Mouse (Mus musculus): Measurements from ENCODE around the gene Sigirr. TPM values are rescaled to one million over a fixed set of nuclear protein-coding genes. Genes with fewer than 3 reads are reported as not detected.

The Sigirr gene
- polyA plus RNA-seq, 1 experiment = 41.8 TPM

DNA sequence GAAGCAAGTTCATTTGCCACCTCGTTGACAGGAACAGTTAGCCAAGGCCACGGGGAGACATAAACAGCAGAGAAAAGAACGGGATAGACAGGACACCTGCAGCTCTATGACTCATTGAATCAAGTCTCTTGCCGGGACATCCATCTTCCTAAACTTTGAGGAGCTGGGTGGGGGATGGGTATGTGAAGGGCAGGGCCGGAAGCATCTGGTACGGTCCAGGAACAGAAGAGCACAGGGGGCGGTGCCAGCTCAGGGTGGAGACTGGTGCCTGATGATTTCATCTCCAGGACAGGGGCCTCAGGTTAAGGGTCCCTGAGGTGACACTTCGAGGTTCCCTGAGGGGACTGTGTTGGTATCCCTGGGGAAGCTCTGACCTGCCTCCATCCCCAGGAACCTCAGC is 12.5 kb downstream of the Sigirr start:
- peaks cover 58% of the 10 kb centered on the region for H3K4me1 ChIP-seq
- peak overlapping the region; percentile 84 for H3K4me3 ChIP-seq (replicated peaks)
- H3K36me3 ChIP-seq (replicated peaks; ENCODE audit: low read length) = peaks cover 48% of the 10 kb centered on the region
- H3K9me3 ChIP-seq = no peaks in the 10 kb centered on the region
- no peak for TF ChIP-seq GATA1 (IDR thresholded peaks at IDR 0.05; ENCODE audit: borderline replicate concordance, low read length)
- TF ChIP-seq FLI1 (IDR thresholded peaks at IDR 0.05; ENCODE audit: low read length) = no peak
- H3K27me3 ChIP-seq (replicated peaks) = peaks cover 8% of the 10 kb centered on the region

DNA sequence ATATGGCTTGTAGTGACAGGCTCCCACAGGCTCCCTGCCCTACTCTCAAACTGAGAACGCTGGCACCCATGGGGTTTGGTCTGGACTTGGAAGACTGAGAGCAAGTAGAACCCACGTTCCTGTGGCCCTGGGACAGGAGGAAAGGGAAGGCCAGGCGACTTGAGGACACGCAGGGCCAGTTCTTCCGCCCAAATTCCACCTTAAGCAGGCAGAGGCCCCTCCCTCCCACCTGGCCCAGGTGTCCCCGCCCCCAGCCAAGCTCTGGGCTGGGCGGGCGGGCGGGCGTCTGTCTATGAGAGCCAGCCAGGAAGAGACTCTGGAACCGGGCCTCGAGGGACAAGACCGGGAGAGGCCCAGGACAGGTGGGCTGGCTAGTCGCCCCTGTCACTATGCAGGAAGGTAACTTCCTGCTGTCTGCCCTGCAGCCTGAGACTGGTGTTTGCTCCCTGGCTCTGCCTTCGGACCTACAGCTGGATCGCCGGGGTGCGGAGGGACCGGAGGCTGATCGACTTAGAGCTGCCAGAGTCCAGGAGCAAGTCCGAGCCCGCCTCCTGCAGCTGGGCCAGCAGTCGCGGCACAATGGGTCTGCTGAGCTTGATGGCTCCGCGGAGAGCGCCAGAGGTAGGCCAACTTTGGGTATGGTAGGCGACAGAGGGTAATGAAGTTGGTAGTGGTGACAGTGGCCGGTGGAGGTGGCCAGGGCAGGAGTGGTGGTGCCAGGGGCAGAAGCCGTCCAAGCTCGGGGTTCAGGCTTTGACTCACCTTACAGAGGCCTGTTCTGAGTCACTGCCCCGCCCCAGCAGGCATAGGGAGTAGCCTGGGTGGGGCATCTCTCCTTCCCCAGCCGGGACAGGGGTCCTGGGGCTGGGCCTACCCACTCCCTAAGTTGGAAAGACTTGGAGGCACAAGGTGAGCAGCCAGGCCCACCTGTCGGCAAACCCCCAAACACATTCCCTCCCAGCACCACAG is 20.6 kb downstream of the Sigirr start:
- Histone ChIP-seq H3K27me3 (replicated peaks) (peaks cover 47% of the 10 kb centered on the region), H3K36me3 (replicated peaks; ENCODE audit: low read length) (no peaks in the 10 kb centered on the region), H3K9me3 (no peaks in the 10 kb centered on the region), H3K4me3 (replicated peaks) (no peak overlapping the region), H3K4me1 (peaks cover 46% of the 10 kb centered on the region)
- no peak for TF ChIP-seq GATA1 (IDR thresholded peaks at IDR 0.05; ENCODE audit: borderline replicate concordance, low read length)
- TF ChIP-seq FLI1 (IDR thresholded peaks at IDR 0.05; ENCODE audit: low read length) = no peak

DNA sequence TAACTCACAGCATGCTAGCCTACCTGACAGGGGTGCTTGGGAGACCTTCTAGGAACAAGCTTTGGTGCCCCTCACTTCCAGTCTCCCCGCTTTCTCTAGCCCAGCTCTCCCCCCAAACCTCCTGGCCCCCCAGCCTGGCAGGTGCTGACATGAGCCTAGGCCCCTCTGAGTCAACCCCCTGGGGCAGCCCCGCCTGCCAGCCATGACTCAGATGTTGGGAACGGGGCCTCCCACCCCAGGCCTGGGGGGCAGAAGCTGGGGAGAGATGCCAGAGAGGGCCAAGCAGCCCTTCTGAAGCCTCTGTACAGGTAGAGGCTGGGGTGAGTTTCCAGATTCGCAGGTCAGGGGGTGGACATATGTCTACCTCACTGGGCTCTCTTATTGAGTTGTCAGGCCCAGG is 21.5 kb downstream of the Sigirr start:
- peaks cover 43% of the 10 kb centered on the region for H3K4me1 ChIP-seq
- peaks cover 45% of the 10 kb centered on the region for H3K27me3 ChIP-seq (replicated peaks)
- no peaks in the 10 kb centered on the region for H3K36me3 ChIP-seq (replicated peaks; ENCODE audit: low read length)
- no peak overlapping the region for H3K4me3 ChIP-seq (replicated peaks)
- TF ChIP-seq FLI1 (IDR thresholded peaks at IDR 0.05; ENCODE audit: low read length) = no peak
- TF ChIP-seq GATA1 (IDR thresholded peaks at IDR 0.05; ENCODE audit: borderline replicate concordance, low read length) = no peak
- H3K9me3 ChIP-seq = no peaks in the 10 kb centered on the region

DNA sequence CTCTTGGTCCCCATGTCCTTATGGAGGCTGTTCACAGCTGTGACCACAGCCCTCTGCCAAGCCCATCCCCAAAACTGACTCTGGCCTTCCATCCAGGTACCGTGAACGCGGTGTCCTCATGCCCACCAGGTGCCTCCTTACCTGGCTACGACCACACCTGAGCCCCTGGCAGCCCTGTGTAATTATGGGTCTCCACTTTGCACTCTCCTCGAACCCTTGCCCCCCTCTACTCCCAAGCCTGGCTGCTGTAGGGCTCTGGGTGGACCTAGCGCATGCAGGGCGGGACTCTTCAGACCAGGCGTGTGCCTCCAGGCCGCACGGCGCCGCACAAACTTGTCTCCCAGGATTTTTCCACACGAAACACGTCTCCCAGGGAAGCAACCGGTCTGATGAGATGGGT is 22.5 kb downstream of the Sigirr start, which contains the start of gene Pkp3:
Gene Pkp3 (plus strand): TSS at position 378 of the 400 bp plus-strand sequence.
- Histone ChIP-seq H3K27me3 (replicated peaks) (peaks cover 38% of the 10 kb centered on the region), H3K36me3 (replicated peaks; ENCODE audit: low read length) (no peaks in the 10 kb centered on the region), H3K4me1 (peaks cover 48% of the 10 kb centered on the region), H3K9me3 (no peaks in the 10 kb centered on the region), H3K4me3 (replicated peaks) (no peak within 1 kb of the TSS)
- no peak for TF ChIP-seq FLI1 (IDR thresholded peaks at IDR 0.05; ENCODE audit: low read length)
- TF ChIP-seq GATA1 (IDR thresholded peaks at IDR 0.05; ENCODE audit: borderline replicate concordance, low read length) = no peak

DNA sequence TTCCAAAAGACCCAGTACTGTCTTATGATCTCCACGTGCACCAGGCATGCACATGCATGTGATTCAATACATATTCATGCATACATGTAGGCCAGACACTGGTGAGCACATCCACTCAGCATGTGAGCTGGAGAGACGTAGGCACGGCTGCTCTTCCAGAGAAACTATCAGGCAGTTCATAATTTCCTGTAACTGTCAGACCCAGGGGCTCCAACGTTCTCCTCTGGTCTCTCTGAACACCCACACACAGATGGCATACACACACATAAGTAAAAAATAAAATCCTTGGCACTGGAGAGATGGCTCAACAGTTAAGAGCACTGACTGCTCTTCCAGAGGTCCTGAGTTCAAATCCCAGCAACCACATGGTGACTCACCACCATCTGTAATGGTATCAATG is 26.6 kb downstream of the Sigirr start:
- no peaks in the 10 kb centered on the region for H3K9me3 ChIP-seq
- H3K4me3 ChIP-seq (replicated peaks) = no peak overlapping the region
- TF ChIP-seq FLI1 (IDR thresholded peaks at IDR 0.05; ENCODE audit: low read length) (no peak), GATA1 (IDR thresholded peaks at IDR 0.05; ENCODE audit: borderline replicate concordance, low read length) (no peak)
- H3K36me3 ChIP-seq (replicated peaks; ENCODE audit: low read length) = no peaks in the 10 kb centered on the region
- peaks cover 45% of the 10 kb centered on the region for H3K27me3 ChIP-seq (replicated peaks)
- peaks cover 60% of the 10 kb centered on the region for H3K4me1 ChIP-seq

DNA sequence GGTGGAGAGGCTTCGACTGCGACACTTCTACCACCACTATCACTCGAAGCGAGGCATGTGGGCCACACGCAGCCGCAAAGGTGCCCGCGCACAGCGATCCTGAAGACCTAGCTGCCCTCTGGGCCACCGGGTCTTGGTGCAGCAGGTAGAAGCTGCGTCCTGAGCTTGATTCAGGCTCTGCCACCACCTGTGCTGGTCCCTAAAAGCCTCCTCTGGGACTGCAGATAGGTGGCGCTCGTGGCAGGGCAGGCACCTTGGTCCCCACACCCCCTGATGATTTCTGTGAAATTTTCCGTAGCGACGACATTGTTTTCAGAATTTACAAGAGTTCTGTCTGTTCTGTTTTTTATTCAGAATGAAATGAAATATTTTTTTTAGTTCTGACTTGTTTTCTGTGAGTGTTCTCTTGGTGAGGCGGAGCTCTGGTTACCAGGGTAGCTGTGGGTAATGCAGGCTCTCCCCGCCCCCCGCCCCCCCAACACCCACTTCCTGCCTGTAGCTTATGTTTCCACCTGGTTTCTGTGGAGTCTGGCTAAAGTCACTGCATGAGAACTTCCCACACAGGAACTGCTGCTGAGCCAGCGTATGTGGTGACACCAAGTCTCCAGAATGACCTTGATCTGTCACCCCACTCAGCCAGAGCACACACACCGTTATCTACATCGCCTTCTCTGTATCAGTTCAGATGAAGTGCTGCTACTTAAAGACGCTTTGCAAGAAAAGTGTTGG is 28.2 kb downstream of the Sigirr start:
- peaks cover 50% of the 10 kb centered on the region for H3K27me3 ChIP-seq (replicated peaks)
- peaks cover 58% of the 10 kb centered on the region for H3K4me1 ChIP-seq
- H3K4me3 ChIP-seq (replicated peaks) = peak overlapping the region; percentile 87
- no peaks in the 10 kb centered on the region for H3K9me3 ChIP-seq
- H3K36me3 ChIP-seq (replicated peaks; ENCODE audit: low read length) = no peaks in the 10 kb centered on the region
- TF ChIP-seq FLI1 (IDR thresholded peaks at IDR 0.05; ENCODE audit: low read length) (no peak), GATA1 (IDR thresholded peaks at IDR 0.05; ENCODE audit: borderline replicate concordance, low read length) (no peak)

DNA sequence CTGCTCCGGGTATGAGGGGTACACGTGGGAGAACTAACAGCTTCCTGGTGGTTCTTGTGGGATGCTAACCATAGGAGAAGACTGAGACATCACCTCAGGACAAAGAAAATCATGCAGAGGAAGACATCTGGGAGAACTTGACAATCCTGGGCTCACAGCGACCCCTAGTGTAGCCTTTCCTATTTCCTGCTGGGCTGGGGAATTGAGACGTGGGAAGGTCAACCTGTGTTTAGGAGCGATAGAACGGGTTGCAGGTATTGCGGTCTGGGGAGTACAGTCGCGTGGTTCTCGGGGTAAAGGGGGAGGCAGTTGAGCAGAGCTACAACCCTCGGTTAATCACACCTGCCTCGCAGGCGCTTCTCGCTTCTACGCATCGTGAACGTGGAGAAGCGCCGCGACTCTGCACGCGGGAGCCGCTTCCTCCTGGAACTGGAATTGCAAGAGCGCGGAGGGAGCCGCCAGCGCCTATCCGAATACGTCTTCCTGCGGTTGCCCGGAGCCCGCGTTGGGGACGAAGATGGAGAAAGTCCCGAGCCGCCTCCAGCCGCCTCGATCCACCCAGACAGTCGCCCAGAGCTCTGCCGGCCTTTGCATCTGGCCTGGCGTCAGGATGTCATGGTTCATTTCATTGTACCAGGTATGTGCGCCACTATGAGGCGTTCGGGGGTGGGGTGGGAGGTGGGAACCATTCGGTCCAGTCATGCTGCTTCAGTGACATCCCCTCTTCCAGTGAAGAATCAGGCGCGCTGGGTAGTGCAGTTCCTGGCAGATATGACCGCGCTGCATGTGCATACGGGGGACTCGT is 30.1 kb downstream of the Sigirr start:
- TF ChIP-seq GATA1 (IDR thresholded peaks at IDR 0.05; ENCODE audit: borderline replicate concordance, low read length) (no peak), FLI1 (IDR thresholded peaks at IDR 0.05; ENCODE audit: low read length) (no peak)
- Histone ChIP-seq H3K9me3 (no peaks in the 10 kb centered on the region), H3K4me3 (replicated peaks) (peak overlapping the region; percentile 92), H3K36me3 (replicated peaks; ENCODE audit: low read length) (no peaks in the 10 kb centered on the region), H3K4me1 (peaks cover 58% of the 10 kb centered on the region), H3K27me3 (replicated peaks) (peaks cover 50% of the 10 kb centered on the region)

DNA sequence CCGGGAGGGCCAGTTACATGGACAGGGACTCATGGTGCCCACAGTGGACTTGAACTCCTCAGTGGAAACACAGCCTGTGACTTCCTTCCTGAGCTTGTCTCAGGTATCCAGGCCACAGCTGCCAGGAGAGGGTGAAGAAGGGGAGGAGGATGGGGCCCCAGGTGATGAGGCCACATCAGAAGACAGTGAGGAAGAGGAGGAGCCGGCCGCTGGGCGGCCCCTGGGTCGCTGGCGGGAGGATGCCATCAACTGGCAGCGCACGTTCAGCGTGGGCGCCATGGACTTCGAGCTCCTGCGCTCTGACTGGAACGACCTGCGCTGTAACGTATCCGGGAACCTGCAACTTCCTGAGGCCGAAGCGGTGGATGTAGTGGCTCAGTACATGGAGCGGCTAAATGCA is 32.0 kb downstream of the Sigirr start:
- TF ChIP-seq GATA1 (IDR thresholded peaks at IDR 0.05; ENCODE audit: borderline replicate concordance, low read length) = no peak
- peaks cover 51% of the 10 kb centered on the region for H3K27me3 ChIP-seq (replicated peaks)
- no peak overlapping the region for H3K4me3 ChIP-seq (replicated peaks)
- no peaks in the 10 kb centered on the region for H3K36me3 ChIP-seq (replicated peaks; ENCODE audit: low read length)
- peaks cover 69% of the 10 kb centered on the region for H3K4me1 ChIP-seq
- no peaks in the 10 kb centered on the region for H3K9me3 ChIP-seq

DNA sequence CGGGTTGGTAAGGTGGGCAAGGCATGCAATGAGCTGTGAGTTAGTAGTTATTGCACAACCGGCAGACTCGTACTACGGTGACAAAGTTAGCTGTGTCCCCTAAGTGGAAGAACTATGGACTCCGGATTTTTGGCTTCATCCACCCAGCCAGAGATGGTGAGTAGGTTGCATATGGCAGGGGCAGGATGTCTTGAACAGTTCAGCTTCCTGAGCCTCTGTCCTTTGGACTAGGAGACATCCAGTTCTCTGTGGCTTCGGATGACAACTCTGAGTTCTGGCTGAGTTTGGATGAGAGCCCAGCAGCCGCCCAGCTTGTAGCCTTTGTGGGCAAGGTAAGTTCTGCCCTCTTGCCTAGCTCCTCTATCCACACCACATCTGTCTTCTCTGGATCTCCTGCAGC is 35.8 kb downstream of the Sigirr start:
- peaks cover 48% of the 10 kb centered on the region for H3K27me3 ChIP-seq (replicated peaks)
- no peaks in the 10 kb centered on the region for H3K36me3 ChIP-seq (replicated peaks; ENCODE audit: low read length)
- no peaks in the 10 kb centered on the region for H3K9me3 ChIP-seq
- H3K4me3 ChIP-seq (replicated peaks) = peak overlapping the region; percentile 60
- no peak for TF ChIP-seq FLI1 (IDR thresholded peaks at IDR 0.05; ENCODE audit: low read length)
- TF ChIP-seq GATA1 (IDR thresholded peaks at IDR 0.05; ENCODE audit: borderline replicate concordance, low read length) = no peak
- H3K4me1 ChIP-seq = peaks cover 76% of the 10 kb centered on the region
